Mouse (Mus musculus): ENCODE measurements around the gene Tceal7. TPM values are rescaled to one million over a fixed set of nuclear protein-coding genes. Genes with fewer than 3 reads are reported as not detected.
A peak's percentile ranks its signal among the peaks of the same experiment; 100 is the strongest.

Gene Tceal7
- polyA plus RNA-seq, 1 experiment from 2014 or later = 4.6 TPM

GRCm38 (mm10) chrX:136243181-136243580 lies 28.6 kb downstream of the Tceal7 start:
- Histone ChIP-seq H3K27ac (ENCODE audit: low read depth, low read length) (no peak overlapping the region), H3K4me3 (ENCODE audit: low read depth, low read length) (no peak overlapping the region), H3K9ac (replicated peaks; ENCODE audit: low read depth, low read length) (no peak overlapping the region), H3K27me3 (ENCODE audit: control insufficient read depth, insufficient read depth, low read length) (no peaks in the 10 kb centered on the region), H3K36me3 (ENCODE audit: control insufficient read depth, insufficient read depth, low read length) (no peaks in the 10 kb centered on the region), H3K4me1 (ENCODE audit: control insufficient read depth, insufficient read depth, low read length) (no peaks in the 10 kb centered on the region), H3K4me2 (ENCODE audit: low read depth, low read length) (no peak overlapping the region), H3K9me3 (ENCODE audit: control insufficient read depth, low read length) (no peaks in the 10 kb centered on the region)
- no peak for ATAC-seq (ENCODE audit: low read depth)
- WGBS = 78% methylated on average over 2 of the region's 2 CpGs

GRCm38 (mm10) chrX:136244574-136245229 lies 30.1 kb downstream of the Tceal7 start, which contains the start of gene Tceal9:
Gene Tceal9 (plus strand): TSS chrX:136245079.
- Histone ChIP-seq H3K36me3 (ENCODE audit: control insufficient read depth, insufficient read depth, low read length) (no peaks in the 10 kb centered on the region), H3K4me1 (ENCODE audit: control insufficient read depth, insufficient read depth, low read length) (no peaks in the 10 kb centered on the region), H3K9ac (replicated peaks; ENCODE audit: low read depth, low read length) (peak within 1 kb of the TSS; percentile 62), H3K4me2 (ENCODE audit: low read depth, low read length) (peak within 1 kb of the TSS; percentile 44), H3K27ac (ENCODE audit: low read depth, low read length) (peak within 1 kb of the TSS; percentile 75), H3K9me3 (ENCODE audit: control insufficient read depth, low read length) (no peaks in the 10 kb centered on the region), H3K27me3 (ENCODE audit: control insufficient read depth, insufficient read depth, low read length) (no peaks in the 10 kb centered on the region), H3K4me3 (ENCODE audit: low read depth, low read length) (peak within 1 kb of the TSS; percentile 52)
- 21% methylated on average over 20 of the region's 20 CpGs for WGBS
- peak; percentile 95 for ATAC-seq (ENCODE audit: low read depth)

- H3K9me3 ChIP-seq (ENCODE audit: control insufficient read depth, low read length) = no peaks in the 10 kb centered on the region
- peak overlapping the region; percentile 62 for H3K9ac ChIP-seq (replicated peaks; ENCODE audit: low read depth, low read length)
- H3K36me3 ChIP-seq (ENCODE audit: control insufficient read depth, insufficient read depth, low read length) = no peaks in the 10 kb centered on the region
- H3K4me1 ChIP-seq (ENCODE audit: control insufficient read depth, insufficient read depth, low read length) = no peaks in the 10 kb centered on the region
- H3K4me3 ChIP-seq (ENCODE audit: low read depth, low read length) = peak overlapping the region; percentile 52
- H3K27ac ChIP-seq (ENCODE audit: low read depth, low read length) = peak overlapping the region; percentile 75
- peak overlapping the region; percentile 44 for H3K4me2 ChIP-seq (ENCODE audit: low read depth, low read length)
- H3K27me3 ChIP-seq (ENCODE audit: control insufficient read depth, insufficient read depth, low read length) = no peaks in the 10 kb centered on the region
- 12% methylated on average over 15 of the region's 15 CpGs for WGBS
- ATAC-seq (ENCODE audit: low read depth) = peak; percentile 80
Measured at GRCm38 (mm10) chrX:136245521-136246071, 31.0 kb downstream of the Tceal7 start.

- no peaks in the 10 kb centered on the region for H3K9me3 ChIP-seq (ENCODE audit: control insufficient read depth, low read length)
- H3K36me3 ChIP-seq (ENCODE audit: control insufficient read depth, insufficient read depth, low read length) = no peaks in the 10 kb centered on the region
- ATAC-seq (ENCODE audit: low read depth) = no peak
- H3K27me3 ChIP-seq (ENCODE audit: control insufficient read depth, insufficient read depth, low read length) = no peaks in the 10 kb centered on the region
- WGBS = 68% methylated on average over 6 of the region's 6 CpGs
- H3K9ac ChIP-seq (replicated peaks; ENCODE audit: low read depth, low read length) = no peak overlapping the region
- H3K4me2 ChIP-seq (ENCODE audit: low read depth, low read length) = no peak overlapping the region
- no peak overlapping the region for H3K4me3 ChIP-seq (ENCODE audit: low read depth, low read length)
- no peak overlapping the region for H3K27ac ChIP-seq (ENCODE audit: low read depth, low read length)
- no peaks in the 10 kb centered on the region for H3K4me1 ChIP-seq (ENCODE audit: control insufficient read depth, insufficient read depth, low read length)
Measured at GRCm38 (mm10) chrX:136248811-136249210, 34.2 kb downstream of the Tceal7 start.

GRCm38 (mm10) chrX:136249671-136250070 lies 35.1 kb downstream of the Tceal7 start:
- WGBS = 73% methylated on average over 7 of the region's 7 CpGs
- Histone ChIP-seq H3K4me1 (ENCODE audit: control insufficient read depth, insufficient read depth, low read length) (no peaks in the 10 kb centered on the region), H3K27ac (ENCODE audit: low read depth, low read length) (no peak overlapping the region), H3K27me3 (ENCODE audit: control insufficient read depth, insufficient read depth, low read length) (no peaks in the 10 kb centered on the region), H3K9me3 (ENCODE audit: control insufficient read depth, low read length) (no peaks in the 10 kb centered on the region), H3K4me2 (ENCODE audit: low read depth, low read length) (no peak overlapping the region), H3K4me3 (ENCODE audit: low read depth, low read length) (no peak overlapping the region), H3K9ac (replicated peaks; ENCODE audit: low read depth, low read length) (no peak overlapping the region), H3K36me3 (ENCODE audit: control insufficient read depth, insufficient read depth, low read length) (no peaks in the 10 kb centered on the region)
- ATAC-seq (ENCODE audit: low read depth) = no peak

GRCm38 (mm10) chrX:136252023-136252729 lies 37.6 kb downstream of the Tceal7 start:
- Histone ChIP-seq H3K9ac (replicated peaks; ENCODE audit: low read depth, low read length) (no peak overlapping the region), H3K27ac (ENCODE audit: low read depth, low read length) (no peak overlapping the region), H3K4me1 (ENCODE audit: control insufficient read depth, insufficient read depth, low read length) (no peaks in the 10 kb centered on the region), H3K4me3 (ENCODE audit: low read depth, low read length) (no peak overlapping the region), H3K9me3 (ENCODE audit: control insufficient read depth, low read length) (no peaks in the 10 kb centered on the region), H3K36me3 (ENCODE audit: control insufficient read depth, insufficient read depth, low read length) (no peaks in the 10 kb centered on the region), H3K4me2 (ENCODE audit: low read depth, low read length) (no peak overlapping the region), H3K27me3 (ENCODE audit: control insufficient read depth, insufficient read depth, low read length) (no peaks in the 10 kb centered on the region)
- 59% methylated on average over 6 of the region's 6 CpGs for WGBS
- no peak for ATAC-seq (ENCODE audit: low read depth)

GRCm38 (mm10) chrX:136267720-136268119 lies 53.1 kb downstream of the Tceal7 start:
- 70% methylated on average over 5 of the region's 5 CpGs for WGBS
- Histone ChIP-seq H3K4me3 (ENCODE audit: low read depth, low read length) (no peak overlapping the region), H3K9ac (replicated peaks; ENCODE audit: low read depth, low read length) (no peak overlapping the region), H3K27ac (ENCODE audit: low read depth, low read length) (no peak overlapping the region), H3K27me3 (ENCODE audit: control insufficient read depth, insufficient read depth, low read length) (no peaks in the 10 kb centered on the region), H3K36me3 (ENCODE audit: control insufficient read depth, insufficient read depth, low read length) (no peaks in the 10 kb centered on the region), H3K9me3 (ENCODE audit: control insufficient read depth, low read length) (no peaks in the 10 kb centered on the region), H3K4me1 (ENCODE audit: control insufficient read depth, insufficient read depth, low read length) (peaks cover 3% of the 10 kb centered on the region; the same call in 1 of the 2 replicates), H3K4me2 (ENCODE audit: low read depth, low read length) (no peak overlapping the region)
- no peak for ATAC-seq (ENCODE audit: low read depth)

- Histone ChIP-seq H3K4me2 (ENCODE audit: low read depth, low read length) (no peak overlapping the region), H3K27me3 (ENCODE audit: control insufficient read depth, insufficient read depth, low read length) (no peaks in the 10 kb centered on the region), H3K27ac (ENCODE audit: low read depth, low read length) (no peak overlapping the region), H3K36me3 (ENCODE audit: control insufficient read depth, insufficient read depth, low read length) (no peaks in the 10 kb centered on the region), H3K4me3 (ENCODE audit: low read depth, low read length) (no peak overlapping the region), H3K9ac (replicated peaks; ENCODE audit: low read depth, low read length) (no peak overlapping the region), H3K4me1 (ENCODE audit: control insufficient read depth, insufficient read depth, low read length) (peaks cover 3% of the 10 kb centered on the region; the same call in 1 of the 2 replicates), H3K9me3 (ENCODE audit: control insufficient read depth, low read length) (no peaks in the 10 kb centered on the region)
- 55% methylated on average over 4 of the region's 4 CpGs for WGBS
- ATAC-seq (ENCODE audit: low read depth) = no peak
Measured at GRCm38 (mm10) chrX:136268173-136268572, 53.6 kb downstream of the Tceal7 start.

All from neural tube, embryonic 14.5 days (tissue).